Mouse (Mus musculus) layer of hippocampus, postnatal 36 days (tissue): ENCODE measurements around the gene Mpo. TPM values are rescaled to one million over a fixed set of nuclear protein-coding genes. Genes with fewer than 3 reads are reported as not detected.
A peak's percentile ranks its signal among the peaks of the same experiment; 100 is the strongest.

ENCODE experiments used
- DNase-seq, 2 experiments: peaks; one replicate each; pipeline ENCODE4 v3.0.0; 2022
- microRNA-seq, 2 experiments: library from miRNA; unstranded; fragments of <30 nt; microRNA quantifications; one replicate each; pipeline ENCODE4 v1.2.0; 2021
- total RNA-seq, 2 experiments: library from RNA; stranded (reverse); gene quantifications; 2 replicates each; pipeline ENCODE4 v1.2.3; 2021

Mpo gene
- total RNA-seq, 2 experiments from 2014 or later = 0.28 to 0.60 TPM

DNA sequence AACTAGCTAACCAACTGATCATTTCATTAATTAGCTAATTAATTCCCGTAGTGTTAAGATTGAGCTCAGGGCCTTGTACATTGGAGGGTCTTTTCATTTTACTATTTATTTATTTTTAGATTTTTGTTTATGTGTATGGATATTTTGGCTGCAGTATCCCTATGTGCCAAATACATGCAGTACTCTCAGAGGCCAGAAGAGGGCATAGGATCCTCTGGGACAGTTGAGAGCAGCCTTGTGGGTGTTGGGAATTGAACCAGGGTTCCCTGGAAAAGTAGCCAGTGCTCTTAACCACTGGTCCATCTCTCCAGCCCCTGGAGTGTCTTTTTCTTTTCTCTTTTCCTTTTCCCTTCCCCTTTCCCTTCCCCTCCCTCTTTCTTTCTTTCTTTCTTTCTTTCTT is 12.1 kb downstream of the Mpo start:
- no peak for DNase-seq

DNA sequence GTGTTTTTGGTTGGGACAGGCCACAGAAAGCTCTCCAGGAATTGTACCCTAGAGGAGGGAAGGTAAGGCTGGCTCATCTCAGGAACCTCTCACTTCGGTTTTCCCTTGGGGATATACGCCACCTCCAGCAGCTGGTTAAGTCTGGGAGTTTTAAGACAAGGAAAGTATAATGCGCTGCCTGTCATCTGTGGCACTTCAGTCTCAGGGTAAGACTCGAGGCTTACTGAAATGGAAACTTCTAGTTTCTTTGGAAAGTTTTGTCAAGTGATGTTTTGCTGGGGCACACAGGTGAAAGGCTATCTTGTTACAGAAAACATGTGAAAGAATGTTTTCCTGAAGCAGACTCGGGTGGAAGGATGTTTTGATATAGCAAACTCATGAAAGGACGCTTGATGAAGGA is 14.1 kb downstream of the Mpo start:
- no peak for DNase-seq

DNA sequence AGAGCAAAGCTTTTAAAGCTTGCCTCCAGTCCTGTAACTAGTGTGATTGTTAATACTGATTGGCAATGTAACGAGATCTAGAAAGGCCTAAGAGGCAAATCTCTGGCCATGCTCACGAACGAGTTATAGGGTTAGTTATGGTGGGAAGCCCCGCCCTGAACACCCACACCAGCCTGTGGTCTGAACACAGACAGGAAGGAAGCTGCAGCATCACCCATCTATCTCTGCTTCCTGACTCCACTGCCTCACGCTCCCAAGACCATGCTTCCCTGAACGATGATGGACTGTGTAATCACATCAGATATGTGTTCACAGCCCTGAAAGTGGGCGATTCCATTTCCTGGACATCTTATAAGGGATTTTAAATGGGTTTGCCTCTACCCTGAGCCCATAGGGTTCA is 14.9 kb downstream of the Mpo start:
- DNase-seq = no peak

DNA sequence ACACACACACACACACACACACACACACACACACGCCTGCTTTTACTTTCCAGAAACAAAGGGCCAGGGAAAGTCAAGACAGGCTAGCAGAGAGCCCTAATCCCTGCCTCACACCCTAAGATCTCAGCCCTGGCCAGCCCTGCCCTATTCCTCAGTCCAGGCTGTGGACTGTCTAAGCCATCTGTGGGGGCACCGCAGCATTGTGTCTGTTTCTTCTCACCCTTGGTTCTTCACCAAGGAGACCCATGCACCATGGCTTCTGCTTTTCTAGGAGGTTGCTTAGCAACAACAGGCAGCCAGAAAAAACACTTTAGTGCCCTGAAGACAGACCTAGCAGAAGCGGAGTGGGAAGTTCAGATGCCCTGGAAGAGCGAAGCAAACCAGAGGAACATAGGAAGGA is 18.0 kb downstream of the Mpo start:
- no peak for DNase-seq

DNA sequence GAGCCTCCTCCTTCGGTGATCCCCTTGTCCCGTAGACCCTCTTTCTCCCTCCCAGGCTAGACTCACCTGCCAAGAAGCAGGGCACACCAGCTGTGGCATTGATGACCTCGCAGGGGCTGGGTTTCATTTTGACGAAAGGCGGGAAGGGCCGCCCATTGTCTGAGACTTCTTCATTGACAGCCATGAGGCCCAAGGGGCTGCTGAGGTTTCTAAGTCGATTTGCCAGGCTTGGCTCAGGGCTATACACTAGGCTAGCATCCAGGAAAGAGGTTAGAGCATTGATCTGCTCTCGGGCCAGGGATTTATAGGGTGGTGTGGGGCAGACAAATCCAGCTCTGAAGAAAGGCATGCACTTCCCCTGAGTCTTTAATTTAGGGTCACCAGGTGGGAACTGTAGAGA is 21.4 kb downstream of the Mpo start:
- DNase-seq = no peak

DNA sequence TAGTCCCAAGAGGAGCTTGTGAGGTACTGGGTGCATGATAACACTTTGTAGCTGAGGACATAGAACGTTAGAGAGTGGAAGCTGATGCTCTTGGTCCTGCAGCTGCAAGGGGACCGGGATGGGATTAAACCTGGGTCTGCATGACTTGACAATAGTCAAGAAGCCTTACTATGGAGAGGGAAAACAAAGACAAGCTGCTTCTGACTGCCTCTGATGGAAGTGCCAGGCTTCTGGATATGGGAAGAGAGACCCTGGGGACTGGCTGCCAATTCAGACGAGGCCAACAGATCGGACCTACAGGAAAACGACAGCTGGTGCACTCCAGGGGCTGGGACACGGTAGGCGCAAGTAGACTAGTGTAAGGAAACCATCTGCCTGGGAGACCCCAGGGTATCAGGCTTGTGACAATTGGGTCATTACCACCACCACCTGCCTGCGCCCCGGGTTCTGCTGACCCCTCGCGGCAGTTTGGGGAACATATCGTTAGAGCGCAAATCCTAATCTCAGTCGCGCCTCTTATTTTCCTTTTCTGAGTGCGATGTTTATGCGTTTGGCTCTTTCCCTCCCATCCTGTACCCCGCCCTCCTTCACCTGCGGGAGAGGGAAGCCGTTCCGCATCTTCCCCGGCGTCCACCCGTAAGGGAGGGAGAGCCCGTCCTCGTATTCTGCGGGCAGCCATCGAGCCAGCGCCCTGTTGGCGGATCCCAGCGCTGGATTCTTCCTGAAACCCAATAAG is 23.5 kb downstream of the Mpo start:
- DNase-seq = peak; percentile 40 to 54

DNA sequence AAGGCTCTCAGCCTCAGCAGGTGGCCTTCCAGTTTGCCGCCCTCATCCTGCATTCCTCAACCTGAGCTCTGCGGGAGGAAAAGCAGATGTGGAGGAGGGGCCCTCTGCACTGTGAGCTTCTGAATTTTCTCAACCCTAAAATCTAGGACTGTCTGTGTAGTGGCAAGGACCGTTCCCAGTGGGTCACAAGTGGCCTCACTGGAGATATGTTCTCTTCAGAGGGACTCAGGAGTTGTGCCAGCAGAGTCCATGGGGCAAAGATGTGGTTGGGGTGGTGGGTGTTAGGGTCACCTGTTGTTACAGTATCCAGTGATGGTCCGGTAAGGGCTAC is 24.0 kb downstream of the Mpo start:
- DNase-seq = no peak

DNA sequence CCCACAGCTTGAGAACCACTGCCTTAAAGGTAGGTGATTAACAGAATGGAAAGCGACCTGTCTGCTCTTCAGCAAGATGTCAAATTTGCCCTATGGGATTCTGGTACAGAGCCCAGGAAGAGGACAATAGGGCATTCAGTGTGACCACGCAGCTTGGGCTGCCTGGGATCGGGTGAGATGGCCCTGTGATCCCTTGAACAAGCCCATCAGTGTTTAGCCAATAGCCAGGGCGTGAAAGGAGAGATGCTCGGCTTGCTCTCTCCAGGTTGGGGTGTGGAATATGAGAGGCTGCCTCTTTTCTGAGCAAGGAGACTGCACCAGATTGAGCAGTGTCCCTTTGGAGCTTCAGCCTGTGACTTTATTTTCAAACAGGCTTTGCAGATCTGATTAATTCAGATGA is 28.1 kb downstream of the Mpo start:
- no peak for DNase-seq

DNA sequence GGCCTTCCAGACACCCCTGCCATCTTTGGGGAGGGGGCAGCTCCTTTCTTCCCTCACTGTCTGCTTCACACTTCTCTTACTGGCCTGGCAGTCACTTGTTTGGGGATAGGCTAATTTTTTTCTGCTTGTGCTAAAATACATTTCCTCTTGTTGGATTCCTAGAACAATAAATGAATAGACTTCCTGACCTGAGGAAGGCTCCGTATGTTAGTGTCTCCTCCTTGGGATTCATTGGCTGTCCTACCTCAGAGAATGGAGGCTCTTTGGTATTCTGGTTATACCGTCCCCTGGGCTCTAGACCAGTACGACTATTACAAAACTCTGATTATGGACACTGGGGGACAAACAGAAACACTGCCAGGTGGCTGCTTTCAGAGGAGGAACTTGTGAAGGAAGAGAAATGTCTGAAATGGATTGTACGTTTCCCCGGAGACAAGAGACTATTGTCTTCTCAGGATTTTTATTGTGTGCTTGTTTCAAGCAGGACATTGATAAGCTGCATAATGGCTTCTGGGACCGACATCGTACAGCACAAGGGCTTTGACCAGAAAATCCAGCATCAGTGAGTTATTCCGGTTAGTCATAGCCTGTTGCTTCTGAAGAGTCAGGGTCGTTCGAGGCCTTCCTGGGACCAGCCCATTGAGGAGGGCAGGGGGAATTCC is 35.0 kb downstream of the Mpo start, which contains the start of gene Lpo:
Lpo (minus strand) TSS at position 51 of the 662 bp plus-strand sequence.
- no peak for DNase-seq

DNA sequence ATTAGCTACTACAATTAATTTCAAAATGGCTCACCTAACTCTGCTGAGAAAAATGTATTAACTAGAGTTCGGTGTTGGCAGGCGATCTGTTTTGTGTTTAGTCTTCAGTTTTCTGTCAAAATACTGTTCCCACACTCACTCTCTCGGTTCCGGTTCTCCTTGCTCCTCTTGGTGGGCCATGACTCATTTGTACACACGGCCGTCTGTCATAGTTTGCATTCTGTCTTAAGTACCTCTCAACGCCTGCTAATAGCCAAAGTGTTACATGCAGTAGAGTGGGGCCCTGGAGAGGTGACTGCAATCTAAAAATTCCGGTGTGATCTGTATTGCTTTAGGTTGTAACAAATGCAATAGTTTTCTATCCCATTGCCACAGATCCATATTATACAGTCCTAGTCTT is 47.3 kb downstream of the Mpo start:
- DNase-seq = no peak

DNA sequence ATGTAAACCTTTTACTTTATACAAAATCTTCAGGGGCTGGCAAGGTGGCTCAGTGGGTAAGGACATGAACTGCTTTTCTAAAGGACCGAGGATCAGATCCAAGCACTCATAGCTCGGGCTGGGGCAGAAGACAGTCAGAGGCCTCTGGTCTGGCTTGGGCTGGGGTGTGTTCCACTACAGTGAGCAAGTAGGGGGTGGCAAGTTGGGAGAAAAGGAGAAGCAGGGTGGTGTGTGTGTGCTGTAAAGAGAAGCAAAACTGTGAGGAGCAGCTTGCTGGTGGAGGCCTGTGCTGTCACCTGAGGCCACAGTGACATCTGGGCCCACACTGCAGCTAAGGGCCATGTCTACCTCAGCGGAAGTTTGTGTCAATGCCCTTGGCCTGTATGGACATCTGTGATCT is 48.1 kb downstream of the Mpo start:
- no peak for DNase-seq

DNA sequence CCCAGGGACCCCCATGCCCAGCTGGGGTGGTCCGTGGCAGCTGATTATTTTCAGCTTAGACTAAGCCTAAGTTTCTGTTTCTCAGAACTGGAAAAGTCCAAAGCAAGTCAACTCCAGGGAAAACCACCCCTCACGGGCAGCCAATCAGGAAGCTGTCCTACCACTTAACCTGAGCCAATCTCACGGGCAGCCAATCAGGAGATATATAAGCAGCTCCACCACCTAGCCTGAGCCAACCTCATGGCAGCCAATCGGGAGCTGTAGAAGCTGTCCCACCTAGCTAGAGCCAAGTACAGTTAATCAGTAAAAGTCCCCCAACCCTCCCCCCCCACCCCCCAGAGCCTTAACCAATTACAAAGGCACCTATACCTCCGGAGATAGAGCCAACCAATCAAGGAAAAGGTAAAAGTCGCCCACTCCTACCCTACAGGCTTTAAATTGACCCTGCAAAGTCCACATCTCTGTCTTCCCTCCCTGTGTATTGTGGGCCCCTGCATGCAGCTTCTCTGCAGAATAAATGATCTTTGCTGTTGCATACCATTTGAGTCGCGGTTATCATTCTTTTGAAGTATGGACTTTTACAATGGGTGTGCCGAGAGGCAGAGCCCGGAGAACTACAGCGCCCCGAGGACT is 53.7 kb downstream of the Mpo start:
- DNase-seq = no peak

DNA sequence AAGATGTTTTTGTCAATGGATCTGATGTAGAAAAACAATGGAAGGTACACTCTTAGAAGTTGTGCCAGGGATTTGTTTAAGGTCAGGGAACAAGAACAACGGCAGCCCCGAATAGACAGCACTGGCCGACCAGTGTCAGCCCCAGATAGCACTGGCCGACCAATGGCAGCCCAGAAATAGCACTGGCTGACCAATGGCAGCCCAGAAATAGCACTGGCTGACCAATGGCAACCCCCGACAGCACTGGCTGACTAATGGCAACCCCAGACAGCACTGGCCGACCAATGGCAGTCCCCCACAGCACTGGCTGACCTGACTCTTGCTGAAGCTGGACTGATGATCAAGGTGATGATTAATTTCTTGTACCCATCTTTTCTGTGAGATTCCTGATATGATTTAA is 54.5 kb downstream of the Mpo start:
- no peak for DNase-seq

DNA sequence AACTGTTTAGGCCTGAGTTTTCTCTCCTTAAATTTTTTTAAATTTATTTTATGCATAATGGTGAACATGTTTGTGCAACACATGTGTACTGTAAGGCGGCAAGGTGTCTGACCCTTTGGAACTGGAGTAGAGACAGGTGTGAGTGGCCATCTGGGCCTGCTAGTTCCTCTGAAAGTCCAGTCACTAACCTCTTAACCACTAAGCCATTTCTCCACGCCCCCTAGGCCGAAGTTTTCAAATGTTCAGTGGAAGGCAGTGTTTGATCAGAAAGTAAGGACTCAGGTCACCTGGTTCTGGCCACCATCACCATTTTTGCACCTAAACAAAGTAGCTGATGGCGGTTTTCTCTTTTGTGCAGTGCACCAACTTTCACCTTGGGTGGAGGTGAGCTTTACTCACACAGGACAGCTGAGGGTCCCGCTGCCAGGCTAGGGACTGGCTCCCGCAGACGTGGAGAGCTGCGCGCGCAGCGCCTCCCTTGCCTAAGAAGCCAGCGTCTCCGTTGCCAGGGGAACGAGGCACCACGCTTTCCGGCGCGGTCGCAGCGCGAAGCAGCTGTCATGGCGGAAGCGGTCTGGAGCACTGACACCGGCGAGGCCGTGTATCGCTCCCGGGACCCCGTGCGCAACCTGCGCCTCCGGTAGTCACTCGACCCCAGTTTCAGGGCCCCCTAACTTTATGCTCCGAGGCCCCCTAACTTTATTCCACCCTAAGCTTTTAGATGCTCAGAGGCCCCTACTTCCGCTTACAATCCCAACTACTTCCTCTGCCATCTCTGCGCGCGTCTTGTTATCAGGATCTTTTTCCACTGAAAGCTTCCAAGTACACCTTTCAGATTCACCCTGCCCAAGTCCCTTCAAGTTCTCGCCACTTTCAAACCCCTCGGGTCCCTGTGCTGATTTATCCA is 59.6 kb downstream of the Mpo start, which contains the start of gene Mks1:
Mks1 (plus strand) TSS at position 526 of the 907 bp plus-strand sequence.
- DNase-seq = peak; percentile 90 to 92

DNA sequence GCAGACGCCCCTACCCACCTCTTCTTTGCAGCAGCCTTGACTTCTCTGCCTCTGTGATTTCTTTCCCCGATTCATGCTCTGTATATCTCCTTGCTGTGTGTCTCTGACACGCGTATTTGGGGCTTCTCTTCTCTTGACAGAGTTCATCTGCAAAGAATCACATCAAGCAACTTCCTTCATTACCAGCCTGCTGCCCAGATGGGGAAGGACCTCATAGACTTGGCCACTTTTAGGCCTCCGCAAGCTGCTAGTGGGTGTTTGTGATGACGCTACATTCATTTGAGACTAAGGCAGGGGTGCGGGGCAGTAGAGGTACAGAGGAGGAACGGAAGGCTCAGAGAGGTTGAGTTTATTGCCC is 60.2 kb downstream of the Mpo start:
- DNase-seq = peak; percentile 16 to 32

Small RNA genes within 50 kb of the gene (microRNA-seq; reads per million reads assigned to microRNA genes)
- 0 reads per million in 2 experiments for gene Mir142
- 0 reads per million in 2 experiments for gene Mir142b

Other genes with a start within 250 kb of the Mpo start
- gene Gm11492, start 226.9 kb upstream of the Mpo start, total RNA-seq = not detected
- gene Sept4, start 224.7 kb upstream of the Mpo start, total RNA-seq = 100 to 1,000 TPM; 158 to 178 TPM
- gene Mtmr4, start 201.4 kb upstream of the Mpo start, total RNA-seq = 100 to 1,000 TPM in 1 of 2 experiments, 10 to 100 TPM in 1; 91.8 to 109 TPM
- gene Hsf5, start 176.4 kb upstream of the Mpo start, total RNA-seq = under 1 TPM; 0.22 to 0.78 TPM
- gene Rnf43, start 130.9 kb upstream of the Mpo start, total RNA-seq = 1 to 10 TPM; 2.0 to 2.6 TPM
- 10 to 100 TPM; 71.7 to 78.7 TPM for gene Supt4a, start 56.0 kb upstream of the Mpo start, total RNA-seq
- gene Tspoap1, start 33.0 kb upstream of the Mpo start, total RNA-seq = 100 to 1,000 TPM; 146 to 163 TPM
- gene Lpo, start 34.7 kb downstream of the Mpo start, total RNA-seq = under 1 TPM; 0.12 to 0.18 TPM
- gene Mks1, start 59.6 kb downstream of the Mpo start, total RNA-seq = 1 to 10 TPM; 4.5 to 5.1 TPM
- gene Epx, start 82.0 kb downstream of the Mpo start, total RNA-seq = not detected
- not detected for gene Olfr462, start 98.7 kb downstream of the Mpo start, total RNA-seq
- gene Olfr463, start 103.8 kb downstream of the Mpo start, total RNA-seq = not detected
- gene Olfr464, start 127.4 kb downstream of the Mpo start, total RNA-seq = not detected
- gene Dynll2, start 194.0 kb downstream of the Mpo start, total RNA-seq = 100 to 1,000 TPM; 446 to 473 TPM